Mouse (Mus musculus): Measurements from ENCODE around the gene Uck2. TPM values are rescaled to one million over a fixed set of nuclear protein-coding genes. Genes with fewer than 3 reads are reported as not detected.

The Uck2 gene
- polyA plus RNA-seq, 1 experiment from 2014 or later = 68.8 TPM

DNA sequence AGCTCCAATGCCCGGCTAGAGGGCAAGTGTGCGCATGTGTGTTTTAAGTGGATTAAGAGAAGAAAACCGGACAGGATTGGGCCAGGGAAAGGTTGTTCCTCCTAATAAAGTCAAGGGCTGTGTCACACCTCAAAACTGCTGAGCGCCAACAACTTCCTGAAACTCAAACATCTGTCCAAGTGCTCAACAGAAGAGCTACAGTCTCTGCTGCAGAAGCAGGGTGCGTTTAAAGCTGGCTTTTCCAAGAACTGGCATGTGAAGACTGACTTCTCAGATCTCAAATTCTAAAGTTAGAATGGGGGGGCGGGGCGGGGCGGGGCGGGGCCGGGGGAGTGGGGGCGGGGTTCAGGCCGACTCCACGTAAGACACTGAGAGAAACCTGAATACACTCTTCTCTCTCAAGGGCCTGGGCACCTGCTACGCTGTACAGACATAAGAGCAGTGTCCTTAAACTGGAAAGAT lies 15.7 kb downstream of the Uck2 start:
- peak; percentile 33 for ATAC-seq (replicated peaks; ENCODE audit: extremely low read depth, insufficient read depth, low FRiP score)
- peaks cover 61% of the 10 kb centered on the region for H3K4me1 ChIP-seq (ENCODE audit: control insufficient read depth, insufficient read depth, low read length)

DNA sequence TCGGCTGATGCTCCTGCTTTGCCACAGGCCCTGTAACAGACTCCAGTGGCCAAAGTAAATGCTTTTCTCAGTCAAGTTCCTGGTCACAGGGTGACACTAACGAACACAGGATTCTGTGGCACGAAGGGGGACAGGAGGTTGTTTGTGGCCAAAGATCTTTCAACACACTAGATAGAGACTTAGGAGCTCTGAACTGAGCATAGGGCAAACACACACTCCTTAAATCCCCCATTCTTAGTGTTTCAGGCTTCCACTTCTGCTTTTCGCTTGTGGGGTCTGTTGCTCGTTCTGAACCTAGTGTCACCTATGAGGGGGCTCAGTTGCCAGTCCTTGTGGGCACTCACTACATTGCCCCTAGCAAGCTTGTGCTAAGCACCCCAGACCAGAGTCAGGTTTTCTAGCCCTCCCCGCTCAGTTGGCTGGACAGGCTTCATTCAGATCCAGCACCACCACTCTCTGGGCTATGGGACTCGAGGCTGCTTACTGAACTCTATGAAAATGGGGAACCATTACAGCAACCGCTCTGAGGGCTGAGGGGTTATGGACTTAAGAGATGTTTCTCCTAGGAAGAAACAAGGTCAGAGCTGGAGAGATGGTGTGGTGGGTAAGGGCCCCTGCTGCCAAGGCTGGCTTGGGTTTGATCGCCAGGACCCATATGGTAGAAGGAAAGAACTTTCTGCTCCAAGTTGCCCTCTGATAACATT lies 16.6 kb downstream of the Uck2 start:
- peak overlapping the region; percentile 37 for H3K9ac ChIP-seq (ENCODE audit: low read length)
- H3K4me2 ChIP-seq (ENCODE audit: low read depth, low read length) = peak overlapping the region; percentile 54
- H3K27me3 ChIP-seq (ENCODE audit: control insufficient read depth, insufficient read depth, low read length) = no peaks in the 10 kb centered on the region
- peak overlapping the region; percentile 97 for H3K27ac ChIP-seq (ENCODE audit: low read length)
- H3K4me1 ChIP-seq (ENCODE audit: control insufficient read depth, insufficient read depth, low read length) = peaks cover 59% of the 10 kb centered on the region
- H3K36me3 ChIP-seq (ENCODE audit: control insufficient read depth, insufficient read depth) = no peaks in the 10 kb centered on the region
- ATAC-seq (replicated peaks; ENCODE audit: extremely low read depth, insufficient read depth, low FRiP score) = no peak
- WGBS = 69% methylated on average over 9 of the region's 9 CpGs
- no peak overlapping the region for H3K4me3 ChIP-seq (ENCODE audit: low read length)
- no peaks in the 10 kb centered on the region for H3K9me3 ChIP-seq (replicated peaks; ENCODE audit: control insufficient read depth, low read length)

More for the DNA sequence above, 15.7 kb downstream of the Uck2 start:
- H3K9ac ChIP-seq (ENCODE audit: low read length) = peak overlapping the region; percentile 39
- WGBS = 15% methylated on average over 14 of the region's 14 CpGs
- H3K27me3 ChIP-seq (ENCODE audit: control insufficient read depth, insufficient read depth, low read length) = no peaks in the 10 kb centered on the region
- peak overlapping the region; percentile 37 for H3K4me3 ChIP-seq (ENCODE audit: low read length)
- peak overlapping the region; percentile 54 for H3K4me2 ChIP-seq (ENCODE audit: low read depth, low read length)
- peak overlapping the region; percentile 97 for H3K27ac ChIP-seq (ENCODE audit: low read length)
- H3K9me3 ChIP-seq (replicated peaks; ENCODE audit: control insufficient read depth, low read length) = no peaks in the 10 kb centered on the region
- no peaks in the 10 kb centered on the region for H3K36me3 ChIP-seq (ENCODE audit: control insufficient read depth, insufficient read depth)

DNA sequence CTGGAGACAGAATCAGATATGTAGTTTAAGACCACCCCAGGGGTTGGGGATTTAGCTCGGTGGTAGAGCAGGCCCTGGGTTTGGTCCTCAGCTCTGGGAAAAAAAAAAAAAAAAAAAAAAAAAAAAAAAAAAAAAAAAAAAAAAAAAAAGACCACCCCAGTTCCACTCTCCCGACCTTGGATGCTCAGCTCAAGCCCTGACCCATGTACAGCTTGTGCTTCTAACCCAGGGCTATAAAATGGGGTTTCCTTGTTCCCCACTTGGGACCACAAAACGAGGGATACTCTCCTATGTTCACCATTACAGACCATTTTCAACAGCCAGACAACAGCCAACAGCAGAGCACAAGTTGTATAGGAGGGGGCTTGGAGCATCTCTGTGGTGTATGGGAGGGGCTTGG lies 18.4 kb downstream of the Uck2 start:
- H3K36me3 ChIP-seq (ENCODE audit: control insufficient read depth, insufficient read depth) = no peaks in the 10 kb centered on the region
- 89% methylated on average over 3 of the region's 3 CpGs for WGBS
- no peak overlapping the region for H3K9ac ChIP-seq (ENCODE audit: low read length)
- no peaks in the 10 kb centered on the region for H3K9me3 ChIP-seq (replicated peaks; ENCODE audit: control insufficient read depth, low read length)
- no peaks in the 10 kb centered on the region for H3K27me3 ChIP-seq (ENCODE audit: control insufficient read depth, insufficient read depth, low read length)
- no peak for ATAC-seq (replicated peaks; ENCODE audit: extremely low read depth, insufficient read depth, low FRiP score)
- H3K4me2 ChIP-seq (ENCODE audit: low read depth, low read length) = no peak overlapping the region
- H3K27ac ChIP-seq (ENCODE audit: low read length) = no peak overlapping the region
- no peak overlapping the region for H3K4me3 ChIP-seq (ENCODE audit: low read length)
- H3K4me1 ChIP-seq (ENCODE audit: control insufficient read depth, insufficient read depth, low read length) = peaks cover 63% of the 10 kb centered on the region

DNA sequence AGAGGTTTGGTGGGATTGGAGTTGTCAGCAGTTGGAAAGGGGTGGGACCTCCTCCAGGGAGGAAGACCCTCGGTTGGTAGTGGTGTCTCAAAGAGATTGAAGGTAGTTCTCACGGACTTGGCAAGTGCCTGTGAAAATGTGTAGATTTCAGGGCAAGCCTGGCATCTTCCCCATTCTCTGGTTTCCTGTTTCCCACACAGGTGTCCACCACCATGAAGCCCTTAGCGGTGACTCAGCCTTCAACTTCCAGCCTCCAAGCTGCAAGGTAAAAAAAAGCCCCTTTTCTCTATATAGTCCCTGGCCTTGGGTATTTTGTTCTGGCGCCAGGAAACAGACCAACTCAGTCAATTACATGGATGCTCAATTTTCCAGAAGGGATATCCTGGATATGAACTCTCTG lies 19.8 kb downstream of the Uck2 start:
- ATAC-seq (replicated peaks; ENCODE audit: extremely low read depth, insufficient read depth, low FRiP score) = no peak
- WGBS = 71% methylated on average over 4 of the region's 4 CpGs
- no peak overlapping the region for H3K27ac ChIP-seq (ENCODE audit: low read length)
- H3K27me3 ChIP-seq (ENCODE audit: control insufficient read depth, insufficient read depth, low read length) = no peaks in the 10 kb centered on the region
- no peak overlapping the region for H3K9ac ChIP-seq (ENCODE audit: low read length)
- H3K4me3 ChIP-seq (ENCODE audit: low read length) = no peak overlapping the region
- peaks cover 50% of the 10 kb centered on the region for H3K4me1 ChIP-seq (ENCODE audit: control insufficient read depth, insufficient read depth, low read length)
- H3K4me2 ChIP-seq (ENCODE audit: low read depth, low read length) = no peak overlapping the region
- no peaks in the 10 kb centered on the region for H3K36me3 ChIP-seq (ENCODE audit: control insufficient read depth, insufficient read depth)
- H3K9me3 ChIP-seq (replicated peaks; ENCODE audit: control insufficient read depth, low read length) = no peaks in the 10 kb centered on the region

DNA sequence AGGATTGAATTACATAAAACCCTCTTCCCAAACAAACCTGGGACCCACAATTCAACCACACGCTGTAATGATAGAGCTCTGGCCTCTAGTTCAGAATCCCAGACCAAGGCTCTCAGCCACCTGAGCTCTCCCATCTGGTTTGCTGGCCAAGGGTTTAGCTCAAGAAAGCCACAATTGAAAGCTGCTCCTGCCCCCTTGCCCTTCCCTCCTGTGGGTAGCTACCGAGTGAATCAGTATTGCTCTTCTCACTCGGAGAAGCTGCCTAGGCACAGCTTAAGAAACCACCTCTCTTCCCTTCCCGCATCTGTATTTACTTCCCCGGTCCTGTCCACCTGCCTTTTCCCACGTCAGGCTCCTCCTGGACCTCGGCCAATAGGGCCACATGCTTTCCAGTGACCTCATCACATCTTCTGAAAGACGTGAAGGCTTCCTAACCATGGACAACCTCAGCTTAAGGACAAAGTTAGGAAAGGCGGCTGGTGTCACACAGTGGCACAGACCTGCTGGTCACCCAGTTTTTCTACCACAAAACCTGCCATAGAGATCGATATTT lies 22.6 kb downstream of the Uck2 start:
- Histone ChIP-seq H3K9me3 (replicated peaks; ENCODE audit: control insufficient read depth, low read length) (no peaks in the 10 kb centered on the region), H3K4me2 (ENCODE audit: low read depth, low read length) (no peak overlapping the region), H3K9ac (ENCODE audit: low read length) (no peak overlapping the region), H3K4me1 (ENCODE audit: control insufficient read depth, insufficient read depth, low read length) (peaks cover 36% of the 10 kb centered on the region), H3K27me3 (ENCODE audit: control insufficient read depth, insufficient read depth, low read length) (no peaks in the 10 kb centered on the region), H3K27ac (ENCODE audit: low read length) (no peak overlapping the region), H3K4me3 (ENCODE audit: low read length) (no peak overlapping the region), H3K36me3 (ENCODE audit: control insufficient read depth, insufficient read depth) (no peaks in the 10 kb centered on the region)
- no peak for ATAC-seq (replicated peaks; ENCODE audit: extremely low read depth, insufficient read depth, low FRiP score)
- 38% methylated on average over 10 of the region's 10 CpGs for WGBS

DNA sequence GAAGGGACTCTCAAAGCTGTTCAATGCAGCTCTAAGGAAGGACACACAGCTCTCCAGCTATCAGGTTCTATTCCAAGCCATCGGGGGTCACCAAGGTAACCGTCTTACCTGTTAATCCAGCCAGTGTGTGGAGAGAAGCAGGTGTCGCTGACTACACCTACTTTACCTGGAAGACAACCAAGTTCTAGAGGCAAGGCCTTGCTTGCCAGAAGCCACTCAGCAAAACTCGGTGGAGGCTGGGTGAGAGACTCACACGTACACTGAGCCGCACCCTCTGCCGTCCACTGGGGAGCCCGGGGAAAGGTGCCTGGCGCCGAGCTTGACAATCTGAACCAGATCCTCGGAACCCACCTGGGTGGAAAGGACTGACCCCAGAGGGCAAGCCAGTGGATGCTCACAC lies 23.4 kb downstream of the Uck2 start:
- H3K27ac ChIP-seq (ENCODE audit: low read length) = no peak overlapping the region
- no peak for ATAC-seq (replicated peaks; ENCODE audit: extremely low read depth, insufficient read depth, low FRiP score)
- no peak overlapping the region for H3K4me2 ChIP-seq (ENCODE audit: low read depth, low read length)
- H3K36me3 ChIP-seq (ENCODE audit: control insufficient read depth, insufficient read depth) = no peaks in the 10 kb centered on the region
- no peaks in the 10 kb centered on the region for H3K27me3 ChIP-seq (ENCODE audit: control insufficient read depth, insufficient read depth, low read length)
- 78% methylated on average over 11 of the region's 11 CpGs for WGBS
- H3K4me1 ChIP-seq (ENCODE audit: control insufficient read depth, insufficient read depth, low read length) = peaks cover 35% of the 10 kb centered on the region
- H3K9ac ChIP-seq (ENCODE audit: low read length) = no peak overlapping the region
- no peak overlapping the region for H3K4me3 ChIP-seq (ENCODE audit: low read length)
- no peaks in the 10 kb centered on the region for H3K9me3 ChIP-seq (replicated peaks; ENCODE audit: control insufficient read depth, low read length)

DNA sequence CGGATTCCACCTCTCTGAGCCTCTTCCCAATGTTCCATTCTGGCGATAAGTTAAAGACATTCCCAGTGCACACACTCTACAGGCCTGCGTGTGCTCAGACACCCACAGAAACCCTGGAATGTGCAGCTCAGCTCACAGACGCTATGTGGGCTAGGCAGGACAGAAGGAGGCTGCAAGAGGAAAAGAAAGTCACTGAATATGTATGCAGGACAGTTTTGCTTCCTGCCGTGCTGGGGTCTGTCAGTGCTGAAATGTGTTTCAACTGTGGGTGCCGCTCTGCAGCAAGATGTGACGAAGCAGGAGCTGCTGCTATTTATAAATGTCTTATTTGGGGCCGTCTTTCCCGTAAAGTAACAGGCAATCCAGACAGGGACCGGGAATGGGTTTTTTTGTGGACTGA lies 25.4 kb downstream of the Uck2 start:
- peak overlapping the region; percentile 38 for H3K4me2 ChIP-seq (ENCODE audit: low read depth, low read length)
- H3K36me3 ChIP-seq (ENCODE audit: control insufficient read depth, insufficient read depth) = no peaks in the 10 kb centered on the region
- 0 out of 2 replicates have a peak, but pooled peaks have one; percentile 46 for ATAC-seq (replicated peaks; ENCODE audit: extremely low read depth, insufficient read depth, low FRiP score)
- H3K4me1 ChIP-seq (ENCODE audit: control insufficient read depth, insufficient read depth, low read length) = peaks cover 37% of the 10 kb centered on the region
- H3K9me3 ChIP-seq (replicated peaks; ENCODE audit: control insufficient read depth, low read length) = no peaks in the 10 kb centered on the region
- H3K27ac ChIP-seq (ENCODE audit: low read length) = peak overlapping the region; percentile 44
- H3K4me3 ChIP-seq (ENCODE audit: low read length) = no peak overlapping the region
- H3K27me3 ChIP-seq (ENCODE audit: control insufficient read depth, insufficient read depth, low read length) = no peaks in the 10 kb centered on the region
- H3K9ac ChIP-seq (ENCODE audit: low read length) = peak overlapping the region; percentile 15; the same call in 1 of the 2 replicates
- WGBS = 19% methylated on average over 10 of the region's 10 CpGs

DNA sequence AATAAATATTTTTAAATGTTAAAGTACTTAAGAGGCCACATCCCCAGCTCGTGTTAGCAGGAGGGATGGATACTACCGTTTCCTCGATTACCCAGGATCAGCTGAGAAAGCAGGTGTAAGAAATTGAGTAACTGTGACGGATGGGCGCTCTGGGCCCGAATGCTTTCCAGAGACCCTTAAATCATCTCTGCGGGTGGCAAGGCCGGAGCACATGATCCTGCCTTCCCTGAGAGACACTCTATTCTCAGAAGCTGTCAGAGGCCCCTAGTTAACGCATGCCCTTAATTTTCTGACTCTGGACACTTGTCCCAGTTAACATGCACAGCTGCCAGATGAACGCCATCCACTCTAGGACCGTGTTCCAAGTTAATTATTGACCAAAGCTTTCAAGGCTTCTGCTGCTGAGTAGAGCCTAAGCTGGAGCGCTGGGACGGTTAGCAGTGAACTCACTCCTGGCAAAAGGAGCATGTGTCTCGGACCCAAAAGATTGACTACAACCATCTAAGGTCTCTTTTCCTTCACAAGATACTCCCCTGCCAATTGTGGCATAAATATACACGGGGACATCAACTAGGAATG lies 28.3 kb downstream of the Uck2 start:
- Histone ChIP-seq H3K4me2 (ENCODE audit: low read depth, low read length) (no peak overlapping the region), H3K27ac (ENCODE audit: low read length) (no peak overlapping the region), H3K4me3 (ENCODE audit: low read length) (no peak overlapping the region), H3K9me3 (replicated peaks; ENCODE audit: control insufficient read depth, low read length) (no peaks in the 10 kb centered on the region), H3K36me3 (ENCODE audit: control insufficient read depth, insufficient read depth) (no peaks in the 10 kb centered on the region), H3K4me1 (ENCODE audit: control insufficient read depth, insufficient read depth, low read length) (peaks cover 16% of the 10 kb centered on the region), H3K9ac (ENCODE audit: low read length) (no peak overlapping the region), H3K27me3 (ENCODE audit: control insufficient read depth, insufficient read depth, low read length) (no peaks in the 10 kb centered on the region)
- no peak for ATAC-seq (replicated peaks; ENCODE audit: extremely low read depth, insufficient read depth, low FRiP score)
- 64% methylated on average over 15 of the region's 15 CpGs for WGBS

DNA sequence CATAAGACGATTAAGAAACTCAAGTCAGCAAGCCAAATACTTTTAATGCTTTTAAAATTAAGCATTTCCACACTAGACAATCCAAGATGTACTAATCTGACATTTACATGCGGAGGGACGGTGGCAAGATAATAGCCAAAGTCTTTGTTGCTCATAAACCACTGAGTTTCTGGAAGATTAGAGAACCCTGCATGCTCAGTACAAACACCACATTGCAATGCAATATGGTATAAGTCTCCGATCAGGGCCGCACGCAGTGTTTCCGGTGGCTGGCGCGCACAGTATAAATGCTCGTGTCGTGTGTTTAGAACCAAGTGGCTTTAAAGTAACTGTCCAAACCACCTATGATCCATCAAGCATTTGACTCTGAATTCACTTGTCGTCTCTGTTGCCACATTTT lies 31.5 kb downstream of the Uck2 start:
- no peak for ATAC-seq (replicated peaks; ENCODE audit: extremely low read depth, insufficient read depth, low FRiP score)
- H3K9me3 ChIP-seq (replicated peaks; ENCODE audit: control insufficient read depth, low read length) = no peaks in the 10 kb centered on the region
- no peak overlapping the region for H3K4me3 ChIP-seq (ENCODE audit: low read length)
- H3K4me1 ChIP-seq (ENCODE audit: control insufficient read depth, insufficient read depth, low read length) = peaks cover 11% of the 10 kb centered on the region; the same call in 1 of the 2 replicates
- no peak overlapping the region for H3K9ac ChIP-seq (ENCODE audit: low read length)
- WGBS = 94% methylated on average over 12 of the region's 12 CpGs
- no peaks in the 10 kb centered on the region for H3K36me3 ChIP-seq (ENCODE audit: control insufficient read depth, insufficient read depth)
- H3K27ac ChIP-seq (ENCODE audit: low read length) = no peak overlapping the region
- H3K4me2 ChIP-seq (ENCODE audit: low read depth, low read length) = no peak overlapping the region
- H3K27me3 ChIP-seq (ENCODE audit: control insufficient read depth, insufficient read depth, low read length) = no peaks in the 10 kb centered on the region

Measured in heart, embryonic 16.5 days (tissue).